Mouse (Mus musculus) adrenal gland, postnatal 14 days (tissue): ENCODE measurements around the gene Ldlr. TPM values are rescaled to one million over a fixed set of nuclear protein-coding genes. Genes with fewer than 3 reads are reported as not detected.
A peak's percentile ranks its signal among the peaks of the same experiment; 100 is the strongest.
"Not testable (repeated sequence)": the region's sequence is repeated elsewhere in the genome, so short reads cannot be mapped to it uniquely, and the experiment has no call there.

Source experiments
- DNase-seq: peaks from one replicate; pipeline ENCODE4 v3.0.0; 2021; ENCODE audit warnings: mixed read lengths
- long read RNA-seq, 2 experiments: library from polyadenylated mRNA; stranded (forward); transcript quantifications; one replicate each; pipeline ENCODE4 v2.0.0; 2021
- total RNA-seq: library from RNA; stranded (reverse); gene quantifications from 2 replicates; pipeline ENCODE4 v1.2.3, GENCODE M21; 2021

Ldlr gene
- total RNA-seq = 42.6 and 60.4 TPM in 2 replicates
- long read RNA-seq, experiment 1, full-length matches to known transcripts = 10 of 23 reads
- long read RNA-seq, experiment 1, partial matches to known transcripts = 11 of 23 reads
- long read RNA-seq, experiment 1, other reads (novel, unspliced or antisense) = 2 of 23 reads
- long read RNA-seq, experiment 2, full-length matches to known transcripts = 8 of 21 reads
- long read RNA-seq, experiment 2, partial matches to known transcripts = 9 of 21 reads
- long read RNA-seq, experiment 2, other reads (novel, unspliced or antisense) = 4 of 21 reads

DNA sequence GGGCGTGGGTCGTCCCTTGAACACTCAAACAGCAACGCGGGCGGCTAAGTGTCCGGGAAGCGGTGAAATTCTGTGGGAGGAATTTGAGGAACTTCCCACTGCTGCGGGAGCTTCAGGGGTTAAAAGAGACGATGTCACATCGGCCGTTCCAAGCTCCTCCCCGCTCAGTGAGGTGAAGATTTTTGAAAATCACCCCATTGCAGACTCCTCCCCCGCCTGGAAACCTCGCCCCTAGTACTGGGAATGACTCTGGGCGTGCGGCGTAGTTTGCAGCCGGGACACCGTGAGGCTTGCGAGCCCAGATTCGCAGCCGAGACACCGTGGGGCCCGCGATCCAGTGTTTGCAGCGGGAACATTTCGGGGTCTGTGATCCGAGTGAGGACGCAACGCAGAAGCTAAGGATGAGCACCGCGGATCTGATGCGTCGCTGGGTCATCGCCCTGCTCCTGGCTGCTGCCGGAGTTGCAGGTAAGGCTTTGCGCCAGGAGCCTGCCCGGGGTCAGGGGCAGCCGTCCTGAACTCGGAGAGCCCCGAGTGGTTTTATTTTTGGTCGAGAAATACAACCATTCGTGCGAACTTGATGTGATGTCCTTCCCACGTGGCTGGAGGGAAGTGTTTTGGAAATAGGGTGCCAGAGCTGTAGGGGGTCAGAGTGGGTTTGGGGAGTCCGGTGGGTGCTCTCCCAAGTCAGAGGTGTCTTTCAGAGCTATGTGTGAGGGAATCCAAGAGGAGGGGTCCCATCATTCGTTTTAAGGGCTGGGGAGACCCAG is at the start of gene Ldlr:
Gene Ldlr, plus strand, starts transcription at position 107 of the 770 bp plus-strand sequence.
- DNase-seq = peak; percentile 93

DNA sequence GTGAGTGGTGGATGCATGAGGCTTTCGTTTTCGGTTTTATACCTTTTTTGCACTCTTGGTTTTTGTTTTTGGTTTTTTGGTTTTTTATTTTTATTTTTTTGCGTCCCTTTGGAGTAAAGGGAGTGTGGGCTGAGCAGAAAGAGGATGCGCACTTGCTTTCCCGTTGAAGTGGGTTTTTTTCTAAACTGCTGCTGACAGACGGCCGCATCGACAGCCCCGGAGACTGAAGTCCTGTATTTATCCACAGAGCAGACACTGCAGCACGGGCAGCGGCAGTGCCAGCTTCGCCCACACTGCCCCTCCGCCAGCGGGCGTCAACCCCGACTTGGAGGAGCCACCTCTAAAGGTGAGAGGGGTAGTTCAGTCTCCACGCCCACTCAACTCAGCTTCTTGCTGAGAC is 45.6 kb upstream of the Ldlr start:
- no peak for DNase-seq

DNA sequence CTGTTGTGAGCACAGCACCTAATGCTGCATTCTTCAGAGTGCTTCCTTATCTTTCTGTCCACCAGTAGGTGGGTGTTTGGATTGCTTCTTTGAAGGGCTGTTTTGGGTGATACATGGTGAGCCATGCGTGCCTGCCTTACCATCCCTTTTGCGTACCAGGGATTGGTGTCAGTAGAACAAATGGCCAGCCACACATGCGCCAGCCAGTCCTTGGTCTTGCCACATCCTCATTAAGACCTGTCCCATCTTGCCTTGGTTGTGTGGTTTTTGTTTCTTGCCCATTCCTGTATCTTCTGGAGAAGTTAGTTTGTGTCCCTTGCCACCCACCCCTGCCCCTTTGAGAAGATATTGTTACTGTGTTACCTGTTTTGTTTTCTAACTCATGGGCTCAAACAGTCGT is 42.8 kb upstream of the Ldlr start:
- DNase-seq = no peak

DNA sequence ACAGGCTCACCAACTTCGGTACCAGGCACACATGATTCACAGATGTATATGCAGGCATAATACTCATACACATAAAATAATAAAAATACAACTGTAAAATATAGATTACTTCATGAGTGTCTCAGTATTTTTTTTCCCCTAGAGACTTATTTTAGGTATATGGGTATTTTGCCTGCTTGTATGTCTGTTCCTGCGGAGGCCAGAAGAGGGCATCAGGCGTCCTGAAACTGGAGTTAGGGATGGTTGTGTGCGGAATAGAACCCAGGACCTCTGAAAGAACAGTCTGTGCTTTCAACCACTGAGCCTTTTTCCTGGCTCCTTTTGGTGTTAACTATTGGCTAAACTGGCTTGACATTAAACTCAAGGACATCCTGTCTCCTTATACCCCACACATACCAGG is 40.5 kb upstream of the Ldlr start:
- DNase-seq = no peak

DNA sequence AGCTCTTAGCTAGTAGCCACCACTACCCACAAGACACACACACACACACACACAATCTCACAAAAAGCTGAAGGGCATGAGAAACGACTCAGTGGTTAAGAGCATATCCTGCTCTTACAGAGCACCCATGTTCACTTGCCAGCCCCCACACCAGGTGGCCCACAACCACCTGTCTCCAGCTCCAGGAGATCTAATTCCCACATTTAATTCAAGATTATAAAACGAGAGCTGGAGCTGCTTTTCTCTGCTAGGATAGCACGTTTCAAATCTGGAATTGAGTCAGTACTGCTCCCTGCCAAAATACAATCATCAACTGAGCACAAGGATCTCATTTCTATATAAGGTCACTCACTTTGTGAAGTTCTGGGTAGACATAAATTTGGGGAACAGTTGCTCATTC is 39.4 kb upstream of the Ldlr start:
- no peak for DNase-seq

DNA sequence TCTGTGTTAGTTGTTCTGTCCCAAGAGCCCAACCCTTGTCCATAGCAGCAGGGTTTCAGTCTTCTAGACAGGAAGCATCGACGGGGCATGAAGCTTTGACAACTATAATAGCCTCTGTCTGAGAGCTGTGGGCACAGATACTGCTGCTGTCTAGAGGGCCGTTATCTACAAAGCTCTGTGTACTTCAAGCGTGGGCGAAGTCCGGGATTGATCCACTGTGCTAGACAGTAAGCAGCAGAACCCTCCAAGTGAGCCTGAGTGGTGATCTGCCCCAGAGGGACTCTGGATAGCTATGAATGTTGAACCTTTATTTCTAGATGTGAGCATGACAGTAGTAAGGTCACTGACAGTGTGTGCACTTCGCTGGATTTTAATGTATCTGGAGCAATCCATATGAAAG is 34.7 kb upstream of the Ldlr start:
- DNase-seq = no peak

DNA sequence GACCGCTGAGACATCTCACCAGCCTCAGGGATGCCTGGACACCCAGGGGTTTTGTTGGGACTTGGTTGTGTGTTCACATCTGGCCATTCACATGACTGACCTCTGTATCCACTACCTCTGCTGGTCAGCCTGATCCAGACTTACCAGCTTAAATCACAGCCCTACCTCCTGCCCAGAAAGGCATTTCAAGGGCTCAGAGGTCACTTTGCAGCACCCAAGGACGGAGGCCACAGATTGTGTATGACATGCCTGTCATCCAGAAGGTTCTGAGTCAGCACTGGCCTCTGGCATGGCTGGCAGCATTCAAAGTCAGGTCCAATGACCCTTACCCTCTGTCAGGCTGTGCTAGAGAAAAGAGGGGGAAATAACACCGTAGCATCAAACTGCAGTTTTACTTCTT is 33.3 kb upstream of the Ldlr start:
- DNase-seq = peak; percentile 60

DNA sequence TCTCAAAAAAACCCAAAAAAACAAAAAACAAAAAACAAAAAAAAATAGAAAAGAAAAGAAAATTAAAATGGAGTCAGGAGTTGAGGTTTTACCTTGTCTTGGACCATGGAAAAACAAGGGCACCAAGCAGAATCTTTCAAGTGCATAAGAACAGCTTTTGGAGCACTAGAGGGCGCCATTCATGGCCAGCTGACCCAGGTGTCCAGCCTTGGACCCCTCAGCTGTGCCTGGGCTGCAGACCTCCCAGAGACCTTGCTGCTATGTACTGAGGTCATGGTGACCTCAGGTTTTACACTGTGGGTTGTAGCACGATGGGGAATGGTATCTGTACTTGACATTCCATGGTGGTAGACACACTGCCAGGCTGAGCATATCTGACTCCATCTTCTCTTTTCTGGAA is 31.4 kb upstream of the Ldlr start:
- peak; percentile 59 for DNase-seq

DNA sequence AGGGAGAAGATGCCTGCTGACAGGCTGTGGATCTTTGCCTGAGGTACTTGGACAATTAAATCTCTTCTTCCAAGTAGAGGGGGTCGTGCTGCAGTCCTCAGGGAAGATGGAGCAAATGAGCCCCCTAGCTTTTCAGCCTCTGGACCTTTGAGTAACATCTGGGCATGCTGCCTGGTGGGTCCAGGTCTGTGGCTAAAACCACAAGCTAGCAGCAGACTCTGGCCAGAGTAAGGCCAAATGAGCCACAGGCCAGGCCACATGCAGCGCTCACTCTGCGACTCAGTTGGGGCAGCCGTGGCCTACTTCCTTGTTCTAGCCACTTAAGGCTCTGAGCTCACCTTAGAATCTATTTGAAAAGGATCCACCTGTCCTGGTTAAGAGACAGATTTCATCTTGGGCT is 30.8 kb upstream of the Ldlr start:
- DNase-seq = no peak

DNA sequence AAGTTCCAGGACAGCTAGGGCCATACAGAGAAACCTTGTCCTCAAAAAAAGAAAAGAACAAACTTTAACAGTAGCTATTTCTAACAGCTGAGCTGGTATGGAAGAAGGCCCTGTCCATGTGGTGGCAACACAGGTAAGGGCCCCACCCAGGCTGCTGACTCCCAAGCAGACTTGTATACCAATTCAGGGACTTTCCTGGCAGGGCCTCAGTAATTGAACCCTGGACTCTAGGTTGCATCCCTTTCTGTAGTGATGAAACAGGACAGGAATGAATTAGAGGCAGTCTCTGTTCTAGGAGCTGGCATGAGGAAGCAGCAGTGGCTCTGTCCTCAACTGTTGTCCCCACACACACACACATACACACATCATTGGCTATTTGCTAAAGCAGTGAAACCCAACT is 29.2 kb upstream of the Ldlr start:
- DNase-seq = no peak

DNA sequence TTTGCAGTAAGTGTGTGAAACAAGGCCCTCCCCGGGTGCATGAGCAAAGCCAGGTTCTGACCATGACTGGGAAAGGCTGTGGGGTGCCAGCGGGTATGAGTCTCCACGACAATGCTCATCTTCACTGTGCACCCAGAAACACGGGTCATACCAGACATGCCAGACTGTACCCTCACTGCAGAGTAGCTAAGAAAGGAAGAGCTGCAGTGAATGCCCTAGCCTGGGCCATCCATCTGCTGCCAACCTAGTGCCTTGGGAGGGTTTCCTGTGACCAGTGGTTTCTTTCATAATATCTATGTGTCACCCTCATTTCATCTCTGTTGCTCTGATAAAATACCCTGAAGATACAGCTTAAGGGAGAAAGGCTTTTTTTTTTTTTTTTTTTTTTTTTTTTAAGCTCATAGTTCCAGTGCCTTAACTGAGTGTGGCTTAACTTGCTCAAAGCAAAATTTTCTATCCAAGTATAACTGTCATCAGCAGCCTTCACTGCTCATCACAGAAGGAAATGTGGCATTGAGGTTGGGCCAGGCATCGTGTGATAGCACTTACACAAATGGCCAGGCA is 28.0 kb upstream of the Ldlr start:
- no peak for DNase-seq

DNA sequence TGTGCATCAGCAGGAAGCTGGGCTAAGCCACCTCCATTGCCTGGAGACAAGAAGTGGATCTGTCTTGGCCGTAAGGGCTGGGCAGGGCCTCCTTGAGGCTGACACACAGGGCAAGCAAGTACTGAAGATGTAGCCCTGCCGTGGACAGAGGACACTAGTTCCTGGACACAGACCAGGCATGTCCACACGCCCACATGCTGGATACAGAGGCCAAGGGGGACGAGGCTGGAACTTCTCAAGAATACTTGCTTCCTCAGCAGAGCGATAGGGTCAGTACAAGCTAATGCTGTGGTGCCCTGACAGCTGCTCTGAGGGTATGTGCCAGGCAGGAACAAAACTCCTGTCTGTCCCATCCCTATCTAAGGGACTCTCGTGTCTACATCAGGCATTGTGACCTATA is 26.2 kb upstream of the Ldlr start:
- DNase-seq = no peak

DNA sequence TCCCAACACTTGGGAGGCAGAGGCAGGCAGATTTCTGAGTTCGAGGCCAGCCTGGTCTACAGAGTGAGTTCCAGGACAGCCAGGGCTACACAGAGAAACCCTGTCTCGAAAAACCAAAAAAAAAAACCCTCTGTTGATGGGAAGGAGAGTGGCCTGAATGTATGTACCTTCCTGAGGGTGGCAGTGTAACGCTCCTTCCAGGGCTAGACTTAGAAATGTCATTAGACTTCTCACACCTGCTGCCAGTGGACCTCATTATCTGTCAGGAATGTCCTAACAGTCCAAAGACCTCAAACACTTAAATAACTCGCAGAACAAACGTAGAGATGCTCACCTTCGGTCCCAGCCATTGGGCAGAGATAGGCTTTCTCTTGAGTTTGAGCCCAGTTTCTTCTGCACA is 24.0 kb upstream of the Ldlr start:
- not testable (repeated sequence) for DNase-seq

DNA sequence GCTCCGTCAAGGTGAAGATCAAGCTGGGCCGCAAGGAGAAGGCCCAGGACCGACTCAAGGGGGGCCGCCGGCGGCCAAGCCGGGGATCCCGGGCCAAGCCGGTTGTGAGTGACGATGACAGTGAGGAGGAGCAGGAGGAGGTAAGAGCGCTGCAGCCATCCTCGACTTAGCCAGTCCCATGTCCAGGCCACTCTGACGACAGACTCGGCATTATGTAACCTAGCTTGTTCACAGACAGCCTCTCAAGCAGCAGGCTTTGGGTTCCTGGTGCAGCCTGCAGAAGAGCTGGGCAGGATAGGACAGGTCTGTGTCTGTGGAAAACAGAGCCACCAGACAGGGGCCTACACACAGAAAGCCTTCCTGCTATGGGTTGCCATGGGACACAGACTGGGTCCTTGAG is 22.2 kb upstream of the Ldlr start:
- DNase-seq = no peak

DNA sequence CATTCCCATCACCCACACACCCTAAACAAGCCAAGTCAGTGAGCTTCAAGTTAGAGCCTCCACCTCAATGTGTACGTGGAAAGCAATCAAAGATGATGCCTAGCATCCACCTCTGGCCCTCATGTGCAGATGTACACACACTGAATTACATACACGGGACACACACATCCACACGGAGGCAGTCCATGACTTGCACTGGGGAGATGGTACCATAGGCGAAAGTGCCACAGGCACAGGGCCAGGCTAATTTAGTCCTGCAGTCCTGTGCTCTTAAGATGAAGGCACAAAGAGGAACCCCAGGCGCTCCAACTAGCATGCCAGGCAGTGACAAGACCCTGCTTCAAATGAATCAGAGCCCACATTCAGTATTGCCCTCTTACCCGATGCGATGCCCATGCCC is 19.8 kb upstream of the Ldlr start:
- no peak for DNase-seq

DNA sequence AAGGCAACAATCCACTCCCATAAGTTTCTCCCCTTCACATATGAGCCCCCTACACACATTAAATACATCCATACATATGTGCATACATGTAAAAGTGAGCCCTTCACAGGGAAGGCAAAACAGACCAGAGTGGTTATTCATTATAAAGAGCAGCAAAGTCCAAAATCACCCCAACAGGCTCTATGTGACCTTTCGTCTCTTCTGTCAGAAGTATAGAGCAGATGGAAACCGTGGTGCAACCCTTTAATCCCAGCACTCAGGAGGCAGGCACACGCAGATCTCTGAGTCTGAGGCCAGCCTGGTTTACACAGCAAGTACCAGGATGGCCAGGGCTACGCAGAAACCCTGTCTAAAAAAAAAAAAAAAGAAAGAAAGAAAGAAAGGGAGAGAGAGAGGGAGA is 17.2 kb upstream of the Ldlr start:
- no peak for DNase-seq

DNA sequence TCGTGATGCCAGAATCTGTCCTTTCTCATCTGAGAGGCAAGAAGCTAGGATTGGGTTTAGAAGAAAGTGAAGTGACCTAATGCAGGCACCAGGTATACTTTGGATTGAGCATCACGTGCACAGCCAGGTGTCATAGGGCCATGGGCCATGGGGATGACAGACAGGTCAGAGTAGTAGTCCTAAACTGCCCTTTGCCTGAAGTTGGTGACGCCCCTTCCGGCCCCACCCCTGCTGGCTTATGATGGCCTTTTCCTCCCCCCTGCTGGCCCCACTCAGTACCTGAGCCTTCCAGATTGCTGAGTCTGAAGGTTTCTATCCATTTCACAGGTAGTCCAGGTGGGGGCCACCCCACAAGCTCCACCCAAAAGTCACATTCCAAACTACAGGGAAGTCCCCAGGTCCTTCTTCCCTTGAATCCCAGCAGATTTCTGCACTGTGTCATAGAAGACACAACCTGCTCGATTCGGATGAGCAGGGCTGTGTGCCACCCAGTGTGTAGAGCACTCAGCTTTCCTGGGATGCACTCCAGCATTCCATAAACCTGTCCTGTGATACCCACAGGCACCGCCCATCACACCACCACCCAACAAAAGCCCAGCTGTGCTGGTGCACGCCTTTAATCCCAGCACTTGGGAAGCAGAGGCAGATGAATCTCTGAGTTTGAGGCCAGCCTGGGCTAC is 16.6 kb upstream of the Ldlr start:
- DNase-seq = no peak

DNA sequence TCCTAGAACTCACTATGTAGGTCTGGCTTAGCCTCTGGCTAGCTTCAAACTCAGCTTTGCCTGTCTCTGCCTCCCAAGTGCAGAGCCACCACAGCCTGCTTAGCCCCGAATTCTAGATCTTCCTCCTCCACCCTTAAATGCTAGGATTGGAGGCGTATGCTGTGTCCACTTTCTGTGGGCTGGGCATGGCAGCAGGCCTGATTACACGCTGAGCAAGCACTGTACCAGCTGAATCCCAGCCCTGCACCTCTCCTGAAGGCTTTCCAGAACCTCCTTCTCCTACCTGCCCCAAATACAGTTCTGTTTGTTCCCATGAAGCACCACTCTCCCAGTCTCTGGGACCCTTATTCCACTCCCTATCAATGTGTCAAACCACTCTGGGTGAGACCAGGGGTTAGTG is 13.9 kb upstream of the Ldlr start:
- DNase-seq = no peak

DNA sequence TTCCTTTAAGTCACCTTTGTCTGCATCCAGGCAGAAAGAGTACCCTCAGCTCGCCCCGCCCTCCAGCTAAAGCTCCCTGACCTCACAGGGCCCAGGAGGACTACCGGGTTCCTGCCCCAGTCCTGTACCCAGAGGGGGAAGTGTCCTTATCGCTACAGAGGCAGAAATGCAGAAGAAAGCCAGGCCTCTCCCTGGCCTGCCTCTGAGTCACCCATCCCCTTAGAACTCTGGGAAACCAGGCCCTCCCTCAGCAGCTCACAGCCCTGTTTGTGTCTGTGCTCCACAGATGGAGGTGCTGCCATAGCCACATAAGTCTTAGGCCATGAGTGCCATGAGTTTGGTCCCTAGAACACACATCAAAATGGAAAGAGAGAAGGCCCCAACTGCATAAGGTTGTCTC is 8.0 kb upstream of the Ldlr start:
- peak; percentile 55 for DNase-seq

DNA sequence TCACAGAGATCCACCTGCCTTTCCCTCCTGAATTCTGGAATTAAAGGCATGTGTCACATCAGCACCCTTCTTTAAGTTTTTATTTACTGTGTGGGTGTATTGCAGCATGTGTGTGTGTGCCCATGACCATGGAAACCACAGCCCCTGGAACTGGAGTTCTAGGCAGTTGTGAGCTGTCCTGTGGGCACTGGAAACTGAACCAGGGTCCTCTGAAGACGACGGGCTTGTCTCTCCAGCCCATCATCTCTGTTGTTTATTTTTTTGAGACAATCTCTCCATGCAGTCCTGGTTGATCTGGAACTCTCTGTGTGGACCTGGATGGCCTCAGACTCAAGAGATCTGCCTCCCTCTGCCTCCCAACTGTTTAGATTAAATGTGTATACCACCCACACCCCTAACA is 6.3 kb upstream of the Ldlr start:
- DNase-seq = no peak

DNA sequence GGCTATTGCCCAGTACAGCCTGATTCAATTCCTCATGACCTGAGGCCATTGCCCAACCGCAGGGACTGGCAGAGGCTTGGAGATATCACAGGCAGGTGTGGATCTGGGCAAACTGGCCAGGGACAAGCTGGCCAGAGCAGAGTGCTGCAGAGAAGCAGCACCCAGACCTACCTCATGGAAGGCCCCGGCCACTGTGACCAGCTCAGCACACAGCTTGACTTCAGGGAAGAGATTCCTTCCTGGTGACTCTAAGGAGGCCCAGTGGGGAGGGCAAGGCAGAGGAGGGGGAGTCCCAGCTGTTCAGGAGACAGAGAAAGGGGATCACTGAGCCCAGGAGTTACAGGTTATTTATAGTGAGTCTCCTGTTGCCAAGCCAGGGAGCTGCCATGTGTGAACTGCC is 2.2 kb upstream of the Ldlr start:
- DNase-seq = no peak

DNA sequence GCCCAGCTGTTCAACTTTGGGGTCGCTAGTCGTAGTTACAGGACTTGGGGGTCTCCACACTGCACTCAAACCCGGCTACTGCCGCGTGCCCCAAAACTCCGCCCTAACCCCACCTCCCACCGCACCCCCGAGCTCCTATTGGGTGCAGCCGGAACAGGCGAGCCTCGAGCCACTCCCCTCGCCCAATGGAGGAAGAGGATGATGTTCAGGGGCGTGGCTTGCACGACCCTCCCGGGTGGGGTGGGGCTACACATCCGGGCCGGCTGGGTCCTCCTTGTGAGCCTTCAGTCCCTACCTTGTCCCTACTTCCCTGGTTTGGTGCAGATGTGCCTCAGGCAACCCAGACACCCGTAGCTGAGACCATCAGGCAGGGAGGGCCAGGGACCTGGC is 859 bp downstream of the Ldlr start:
- peak; percentile 94 for DNase-seq
